Mouse (Mus musculus) adrenal gland, postnatal 14 days (tissue): ENCODE measurements around the gene Serpinb6b. TPM values are rescaled to one million over a fixed set of nuclear protein-coding genes. Genes with fewer than 3 reads are reported as not detected.

Experiments used
- total RNA-seq: library from RNA; stranded (reverse); gene quantifications from 2 replicates; pipeline ENCODE4 v1.2.3, GENCODE M21; 2021

Serpinb6b gene
- total RNA-seq, 1 experiment from 2014 or later: 26.4 TPM

Other genes starting within 250 kb of the Serpinb6b start
- 0.07 and 2.4 TPM in 2 replicates for gene Mylk4, start 181.3 kb upstream of the Serpinb6b start, total RNA-seq
- 35.2 and 45.9 TPM in 2 replicates for gene Wrnip1, start 163.2 kb upstream of the Serpinb6b start, total RNA-seq
- not detected in 2 replicates for gene D930007J09Rik, start 162.4 kb upstream of the Serpinb6b start, total RNA-seq
- 65.7 and 67.1 TPM in 2 replicates for gene Serpinb1a, start 114.0 kb upstream of the Serpinb6b start, total RNA-seq
- not detected in 2 replicates for gene Serpinb1c, start 67.0 kb upstream of the Serpinb6b start, total RNA-seq
- 14.4 and 16.1 TPM in 2 replicates for gene Serpinb9, start 38.0 kb downstream of the Serpinb6b start, total RNA-seq
- gene Serpinb9b, start 62.2 kb downstream of the Serpinb6b start, total RNA-seq: 0.22 TPM in 1 of 2 replicates, not detected in the other
- gene Serpinb1b, start 113.4 kb downstream of the Serpinb6b start, total RNA-seq: 0.23 and 0.41 TPM in 2 replicates
- not detected in 2 replicates for gene Serpinb9c, start 194.5 kb downstream of the Serpinb6b start, total RNA-seq
- gene Serpinb9d, start 227.8 kb downstream of the Serpinb6b start, total RNA-seq: not detected in 2 replicates